Mouse (Mus musculus): ENCODE data around the gene Cdyl2. TPM values are rescaled to one million over a fixed set of nuclear protein-coding genes. Genes with fewer than 3 reads are reported as not detected.

The Cdyl2 gene
- polyA plus RNA-seq, 1 experiment from 2014 or later, result 5.0 TPM

- Histone ChIP-seq H3K27ac (ENCODE audit: poor library complexity, severe bottlenecking) (no peak overlapping the region), H3K4me1 (replicated peaks) (peaks cover 19% of the 10 kb centered on the region), H3K36me3 (peaks cover 7% of the 10 kb centered on the region; the same call in 1 of the 2 replicates), H3K4me2 (no peak overlapping the region), H3K27me3 (replicated peaks) (peaks cover 9% of the 10 kb centered on the region), H3K4me3 (no peak overlapping the region), H3K9me3 (replicated peaks) (no peaks in the 10 kb centered on the region), H3K9ac (no peak overlapping the region)
- 48% methylated on average over 21 of the region's 21 CpGs for WGBS
- no peak for ATAC-seq (ENCODE audit: insufficient number of reproducible peaks, low FRiP score)
Observed at GRCm38 (mm10) chr8:116621158-116621961, 111.4 kb downstream of the Cdyl2 start.

- Histone ChIP-seq H3K27ac (ENCODE audit: poor library complexity, severe bottlenecking) (no peak overlapping the region), H3K4me3 (no peak overlapping the region), H3K36me3 (peaks cover 7% of the 10 kb centered on the region; the same call in 1 of the 2 replicates), H3K9me3 (replicated peaks) (no peaks in the 10 kb centered on the region), H3K4me2 (no peak overlapping the region), H3K9ac (no peak overlapping the region), H3K27me3 (replicated peaks) (peaks cover 9% of the 10 kb centered on the region), H3K4me1 (replicated peaks) (peaks cover 19% of the 10 kb centered on the region)
- 80% methylated on average over 19 of the region's 19 CpGs for WGBS
- no peak for ATAC-seq (ENCODE audit: insufficient number of reproducible peaks, low FRiP score)
Observed at GRCm38 (mm10) chr8:116619686-116620320, 113.0 kb downstream of the Cdyl2 start.

GRCm38 (mm10) chr8:116619221-116619620 lies 113.6 kb downstream of the Cdyl2 start:
- ATAC-seq (ENCODE audit: insufficient number of reproducible peaks, low FRiP score), result no peak
- WGBS, result 82% methylated on average over 5 of the region's 5 CpGs
- no peak overlapping the region for H3K4me2 ChIP-seq

GRCm38 (mm10) chr8:116618797-116619196 lies 114.0 kb downstream of the Cdyl2 start:
- Histone ChIP-seq H3K27ac (ENCODE audit: poor library complexity, severe bottlenecking) (no peak overlapping the region), H3K4me3 (no peak overlapping the region), H3K27me3 (replicated peaks) (peaks cover 9% of the 10 kb centered on the region), H3K4me1 (replicated peaks) (peaks cover 19% of the 10 kb centered on the region), H3K9ac (no peak overlapping the region), H3K36me3 (peaks cover 5% of the 10 kb centered on the region; the same call in 1 of the 2 replicates), H3K9me3 (replicated peaks) (no peaks in the 10 kb centered on the region), H3K4me2 (no peak overlapping the region)
- 84% methylated on average over 10 of the region's 10 CpGs for WGBS
- ATAC-seq (ENCODE audit: insufficient number of reproducible peaks, low FRiP score), result no peak

More at GRCm38 (mm10) chr8:116619221-116619620, 113.6 kb downstream of the Cdyl2 start:
- no peak overlapping the region for H3K9ac ChIP-seq
- peaks cover 9% of the 10 kb centered on the region for H3K27me3 ChIP-seq (replicated peaks)
- H3K4me1 ChIP-seq (replicated peaks), result peaks cover 19% of the 10 kb centered on the region
- no peaks in the 10 kb centered on the region for H3K9me3 ChIP-seq (replicated peaks)
- peaks cover 7% of the 10 kb centered on the region; the same call in 1 of the 2 replicates for H3K36me3 ChIP-seq
- no peak overlapping the region for H3K27ac ChIP-seq (ENCODE audit: poor library complexity, severe bottlenecking)
- no peak overlapping the region for H3K4me3 ChIP-seq

- Histone ChIP-seq H3K4me1 (replicated peaks) (peaks cover 19% of the 10 kb centered on the region), H3K9ac (no peak overlapping the region), H3K27ac (ENCODE audit: poor library complexity, severe bottlenecking) (no peak overlapping the region), H3K4me2 (no peak overlapping the region), H3K27me3 (replicated peaks) (peaks cover 9% of the 10 kb centered on the region), H3K4me3 (no peak overlapping the region), H3K9me3 (replicated peaks) (no peaks in the 10 kb centered on the region), H3K36me3 (no peaks in the 10 kb centered on the region)
- 79% methylated on average over 4 of the region's 4 CpGs for WGBS
- no peak for ATAC-seq (ENCODE audit: insufficient number of reproducible peaks, low FRiP score)
Observed at GRCm38 (mm10) chr8:116617891-116618290, 114.9 kb downstream of the Cdyl2 start.

GRCm38 (mm10) chr8:116616369-116616768 lies 116.4 kb downstream of the Cdyl2 start:
- H3K4me2 ChIP-seq, result no peak overlapping the region
- no peak for ATAC-seq (ENCODE audit: insufficient number of reproducible peaks, low FRiP score)
- H3K27ac ChIP-seq (ENCODE audit: poor library complexity, severe bottlenecking), result no peak overlapping the region
- H3K4me3 ChIP-seq, result no peak overlapping the region
- no peaks in the 10 kb centered on the region for H3K9me3 ChIP-seq (replicated peaks)
- H3K4me1 ChIP-seq (replicated peaks), result peaks cover 10% of the 10 kb centered on the region
- no peak overlapping the region for H3K9ac ChIP-seq
- H3K27me3 ChIP-seq (replicated peaks), result peaks cover 5% of the 10 kb centered on the region; the same call in 1 of the 2 replicates
- no peaks in the 10 kb centered on the region for H3K36me3 ChIP-seq

GRCm38 (mm10) chr8:116614901-116615300 lies 117.9 kb downstream of the Cdyl2 start:
- H3K4me1 ChIP-seq (replicated peaks), result 0 out of 2 replicates have a peak, but pooled peaks cover 4% of the 10 kb centered on the region
- H3K4me2 ChIP-seq, result no peak overlapping the region
- 85% methylated on average over 7 of the region's 7 CpGs for WGBS

GRCm38 (mm10) chr8:116606171-116606570 lies 126.6 kb downstream of the Cdyl2 start:
- no peak for ATAC-seq (ENCODE audit: insufficient number of reproducible peaks, low FRiP score)
- no peaks in the 10 kb centered on the region for H3K36me3 ChIP-seq

More at GRCm38 (mm10) chr8:116614901-116615300, 117.9 kb downstream of the Cdyl2 start:
- Histone ChIP-seq H3K27me3 (replicated peaks) (no peaks in the 10 kb centered on the region), H3K4me3 (no peak overlapping the region), H3K9ac (no peak overlapping the region), H3K9me3 (replicated peaks) (no peaks in the 10 kb centered on the region), H3K36me3 (no peaks in the 10 kb centered on the region), H3K27ac (ENCODE audit: poor library complexity, severe bottlenecking) (no peak overlapping the region)
- ATAC-seq (ENCODE audit: insufficient number of reproducible peaks, low FRiP score), result no peak

GRCm38 (mm10) chr8:116602806-116603205 lies 130.0 kb downstream of the Cdyl2 start:
- H3K4me1 ChIP-seq (replicated peaks), result no peaks in the 10 kb centered on the region
- no peak overlapping the region for H3K4me2 ChIP-seq
- H3K27me3 ChIP-seq (replicated peaks), result no peaks in the 10 kb centered on the region
- no peak for ATAC-seq (ENCODE audit: insufficient number of reproducible peaks, low FRiP score)
- H3K9ac ChIP-seq, result no peak overlapping the region
- 87% methylated on average over 4 of the region's 4 CpGs for WGBS
- peaks cover 11% of the 10 kb centered on the region for H3K9me3 ChIP-seq (replicated peaks)
- H3K4me3 ChIP-seq, result no peak overlapping the region
- H3K36me3 ChIP-seq, result no peaks in the 10 kb centered on the region
- H3K27ac ChIP-seq (ENCODE audit: poor library complexity, severe bottlenecking), result no peak overlapping the region

More at GRCm38 (mm10) chr8:116606171-116606570, 126.6 kb downstream of the Cdyl2 start:
- H3K9me3 ChIP-seq (replicated peaks), result peaks cover 11% of the 10 kb centered on the region
- no peak overlapping the region for H3K4me2 ChIP-seq
- WGBS, result 36% methylated on average over 13 of the region's 13 CpGs
- no peaks in the 10 kb centered on the region for H3K27me3 ChIP-seq (replicated peaks)
- no peaks in the 10 kb centered on the region for H3K4me1 ChIP-seq (replicated peaks)
- H3K27ac ChIP-seq (ENCODE audit: poor library complexity, severe bottlenecking), result no peak overlapping the region
- no peak overlapping the region for H3K4me3 ChIP-seq
- no peak overlapping the region for H3K9ac ChIP-seq

GRCm38 (mm10) chr8:116599728-116600127 lies 133.1 kb downstream of the Cdyl2 start:
- 79% methylated on average over 6 of the region's 6 CpGs for WGBS
- no peak for ATAC-seq (ENCODE audit: insufficient number of reproducible peaks, low FRiP score)
- no peak overlapping the region for H3K9ac ChIP-seq
- H3K36me3 ChIP-seq, result no peaks in the 10 kb centered on the region
- peaks cover 8% of the 10 kb centered on the region for H3K9me3 ChIP-seq (replicated peaks)
- no peaks in the 10 kb centered on the region for H3K4me1 ChIP-seq (replicated peaks)
- H3K4me2 ChIP-seq, result no peak overlapping the region
- no peak overlapping the region for H3K4me3 ChIP-seq
- H3K27me3 ChIP-seq (replicated peaks), result no peaks in the 10 kb centered on the region
- no peak overlapping the region for H3K27ac ChIP-seq (ENCODE audit: poor library complexity, severe bottlenecking)

- H3K9me3 ChIP-seq (replicated peaks), result no peaks in the 10 kb centered on the region
- no peaks in the 10 kb centered on the region for H3K27me3 ChIP-seq (replicated peaks)
- no peak overlapping the region for H3K9ac ChIP-seq
- H3K4me3 ChIP-seq, result no peak overlapping the region
- 78% methylated on average over 10 of the region's 10 CpGs for WGBS
- H3K36me3 ChIP-seq, result peaks cover 2% of the 10 kb centered on the region; the same call in 1 of the 2 replicates
- no peak for ATAC-seq (ENCODE audit: insufficient number of reproducible peaks, low FRiP score)
- H3K27ac ChIP-seq (ENCODE audit: poor library complexity, severe bottlenecking), result no peak overlapping the region
- no peaks in the 10 kb centered on the region; the same call in 1 of the 2 replicates for H3K4me1 ChIP-seq (replicated peaks)
- no peak overlapping the region for H3K4me2 ChIP-seq
Observed at GRCm38 (mm10) chr8:116591226-116591625, 141.6 kb downstream of the Cdyl2 start.
